Mouse (Mus musculus): ENCODE measurements around the gene Trp53. TPM values are rescaled to one million over a fixed set of nuclear protein-coding genes. Genes with fewer than 3 reads are reported as not detected.

Gene Trp53
- polyA plus RNA-seq, 1 experiment from 2014 or later = 55.8 TPM

GRCm38 (mm10) chr11:69578301-69578700, 1.9 kb upstream of the Trp53 start:
- Histone ChIP-seq H3K36me3 (ENCODE audit: control insufficient read depth, insufficient read depth) (no peaks in the 10 kb centered on the region), H3K27me3 (ENCODE audit: control insufficient read depth, insufficient read depth, low read depth, low read length) (no peaks in the 10 kb centered on the region), H3K9me3 (replicated peaks; ENCODE audit: control insufficient read depth, low read length) (no peaks in the 10 kb centered on the region), H3K4me2 (ENCODE audit: low read depth, low read length) (peak overlapping the region; percentile 91), H3K27ac (ENCODE audit: low read length) (peak overlapping the region; percentile 8; the same call in 1 of the 2 replicates), H3K4me1 (ENCODE audit: control insufficient read depth, low read depth, low read length) (peaks cover 37% of the 10 kb centered on the region), H3K9ac (ENCODE audit: low read depth, low read length) (peak overlapping the region; percentile 84), H3K4me3 (ENCODE audit: low read depth, low read length) (peak overlapping the region; percentile 88)
- 5% methylated on average over 15 of the region's 15 CpGs for WGBS (ENCODE audit: insufficient replicate concordance)
- ATAC-seq (ENCODE audit: low read depth) = no peak

GRCm38 (mm10) chr11:69579128-69580017, 786 bp upstream of the Trp53 start:
- ATAC-seq (ENCODE audit: low read depth) = peak; percentile 80
- WGBS (ENCODE audit: insufficient replicate concordance) = under 1% methylated on average over 39 of the region's 39 CpGs
- H3K4me3 ChIP-seq (ENCODE audit: low read depth, low read length) = peak overlapping the region; percentile 88
- H3K4me1 ChIP-seq (ENCODE audit: control insufficient read depth, low read depth, low read length) = peaks cover 43% of the 10 kb centered on the region
- peak overlapping the region; percentile 92 for H3K4me2 ChIP-seq (ENCODE audit: low read depth, low read length)
- no peaks in the 10 kb centered on the region for H3K36me3 ChIP-seq (ENCODE audit: control insufficient read depth, insufficient read depth)
- H3K27me3 ChIP-seq (ENCODE audit: control insufficient read depth, insufficient read depth, low read depth, low read length) = no peaks in the 10 kb centered on the region
- peak overlapping the region; percentile 97 for H3K27ac ChIP-seq (ENCODE audit: low read length)
- peak overlapping the region; percentile 84 for H3K9ac ChIP-seq (ENCODE audit: low read depth, low read length)
- no peaks in the 10 kb centered on the region for H3K9me3 ChIP-seq (replicated peaks; ENCODE audit: control insufficient read depth, low read length)

DNA sequence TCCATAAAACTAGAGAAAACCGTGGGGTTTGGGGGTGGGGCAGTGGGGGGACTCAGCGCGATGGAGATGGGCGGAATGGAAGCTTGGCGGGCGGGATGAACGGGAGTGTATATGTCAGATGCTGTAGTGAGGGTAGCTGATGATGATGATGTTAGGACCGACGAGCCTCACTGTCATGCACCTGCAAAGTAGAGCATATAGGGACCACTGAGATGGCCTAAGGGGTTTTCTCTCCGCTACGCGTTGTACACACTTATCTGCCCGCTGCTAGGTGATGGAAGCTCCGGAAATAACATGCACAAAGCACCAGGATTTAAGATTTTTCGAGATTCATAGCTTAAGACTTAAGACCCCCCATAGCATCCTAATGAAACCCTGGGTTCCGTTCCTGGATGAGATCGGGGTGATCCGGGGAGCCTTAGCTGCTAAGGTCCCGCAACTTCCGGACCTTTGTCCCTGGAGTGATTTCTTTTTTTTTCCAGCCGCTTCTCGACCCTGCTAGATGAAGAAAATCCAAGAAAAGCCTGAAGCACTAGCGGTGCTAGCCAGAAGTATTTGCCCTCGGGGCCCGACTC, 500 bp downstream of the Trp53 start:
- H3K4me1 ChIP-seq (ENCODE audit: control insufficient read depth, low read depth, low read length) = peaks cover 56% of the 10 kb centered on the region
- no peaks in the 10 kb centered on the region for H3K36me3 ChIP-seq (ENCODE audit: control insufficient read depth, insufficient read depth)
- H3K4me2 ChIP-seq (ENCODE audit: low read depth, low read length) = peak overlapping the region; percentile 92
- under 1% methylated on average over 25 of the region's 25 CpGs for WGBS (ENCODE audit: insufficient replicate concordance)
- H3K9me3 ChIP-seq (replicated peaks; ENCODE audit: control insufficient read depth, low read length) = no peaks in the 10 kb centered on the region
- H3K4me3 ChIP-seq (ENCODE audit: low read depth, low read length) = peak overlapping the region; percentile 88
- H3K9ac ChIP-seq (ENCODE audit: low read depth, low read length) = peak overlapping the region; percentile 82
- H3K27me3 ChIP-seq (ENCODE audit: control insufficient read depth, insufficient read depth, low read depth, low read length) = no peaks in the 10 kb centered on the region
- no peak for ATAC-seq (ENCODE audit: low read depth)
- H3K27ac ChIP-seq (ENCODE audit: low read length) = peak overlapping the region; percentile 97

DNA sequence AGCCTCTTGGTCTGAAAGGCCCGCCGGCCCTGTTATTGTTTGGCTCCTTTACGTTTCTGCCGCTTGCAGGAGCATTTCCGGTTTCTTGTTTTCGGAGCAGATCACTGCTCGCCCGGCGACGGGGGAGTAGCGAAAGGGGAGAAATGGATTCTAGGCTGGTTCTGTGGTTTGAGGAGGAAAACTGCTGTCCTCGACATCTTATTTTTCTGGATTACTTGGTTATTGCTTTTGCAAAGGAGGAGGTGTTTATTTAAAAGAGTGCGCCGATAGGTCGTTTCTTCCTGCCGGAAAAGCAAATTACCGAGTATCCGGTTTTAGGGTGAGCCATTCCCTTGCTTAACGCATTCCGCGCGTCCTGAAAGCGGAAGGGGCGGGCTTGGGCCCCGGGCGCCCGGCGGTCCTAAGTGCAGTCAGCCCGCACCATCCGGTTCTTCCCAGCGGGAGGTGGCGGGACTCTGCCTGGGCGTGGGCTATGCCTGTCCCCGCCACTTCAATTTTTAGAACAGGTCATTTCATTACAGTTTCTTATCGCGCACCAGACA, 1.1 kb downstream of the Trp53 start:
- Histone ChIP-seq H3K27me3 (ENCODE audit: control insufficient read depth, insufficient read depth, low read depth, low read length) (no peaks in the 10 kb centered on the region), H3K27ac (ENCODE audit: low read length) (peak overlapping the region; percentile 97), H3K4me3 (ENCODE audit: low read depth, low read length) (peak overlapping the region; percentile 88), H3K9me3 (replicated peaks; ENCODE audit: control insufficient read depth, low read length) (no peaks in the 10 kb centered on the region), H3K4me2 (ENCODE audit: low read depth, low read length) (peak overlapping the region; percentile 92), H3K36me3 (ENCODE audit: control insufficient read depth, insufficient read depth) (no peaks in the 10 kb centered on the region), H3K9ac (ENCODE audit: low read depth, low read length) (peak overlapping the region; percentile 82), H3K4me1 (ENCODE audit: control insufficient read depth, low read depth, low read length) (peaks cover 57% of the 10 kb centered on the region)
- WGBS (ENCODE audit: insufficient replicate concordance) = 0% methylated on average over 36 of the region's 36 CpGs
- ATAC-seq (ENCODE audit: low read depth) = peak; percentile 84

DNA sequence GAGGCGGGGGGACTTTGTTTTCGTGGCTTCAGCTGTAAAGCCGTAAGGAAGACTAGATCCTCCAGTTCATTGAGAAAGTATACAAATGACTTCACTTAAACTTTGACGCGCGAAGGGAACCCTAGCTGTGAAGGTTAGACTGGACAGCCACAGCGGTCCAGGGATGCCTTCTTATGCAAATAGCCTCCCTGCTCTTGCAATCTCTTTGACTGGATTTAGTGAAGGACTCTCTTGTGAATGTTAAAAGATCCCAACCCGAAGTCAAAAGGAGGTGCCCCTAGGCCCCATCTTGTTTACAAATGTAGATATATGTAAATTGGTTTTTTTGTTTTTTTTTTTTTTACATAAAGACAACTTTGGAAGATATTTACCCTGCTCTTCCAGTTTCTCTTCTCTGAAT, 1.7 kb downstream of the Trp53 start:
- H3K4me1 ChIP-seq (ENCODE audit: control insufficient read depth, low read depth, low read length) = peaks cover 58% of the 10 kb centered on the region

DNA sequence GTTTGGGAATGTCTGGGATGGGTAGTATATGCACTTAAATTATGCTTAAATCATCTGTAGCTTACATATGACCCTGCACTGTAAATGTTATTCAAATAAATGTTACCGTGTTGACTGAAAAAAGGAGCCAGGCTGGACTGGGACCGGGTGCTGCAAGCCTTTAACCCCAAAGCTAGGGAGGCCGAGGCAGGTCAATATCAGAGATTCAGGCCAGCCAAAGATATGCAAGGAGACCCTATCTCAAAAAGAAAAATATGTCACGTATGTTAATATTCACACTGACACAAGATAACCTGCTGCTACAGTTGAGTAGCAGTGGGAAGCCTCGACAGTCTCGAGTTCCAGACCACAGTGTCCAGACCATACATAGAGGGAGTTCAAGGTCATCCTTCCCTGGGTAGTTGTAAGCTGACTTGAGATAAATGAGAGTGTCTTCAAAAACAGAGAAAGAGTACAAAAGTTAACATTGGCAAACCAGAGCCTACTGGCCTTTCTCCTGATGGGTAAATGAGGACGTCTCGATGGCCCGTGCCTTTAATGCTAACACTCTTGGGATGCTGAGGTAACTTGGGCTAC, 2.2 kb downstream of the Trp53 start:
- H3K9me3 ChIP-seq (replicated peaks; ENCODE audit: control insufficient read depth, low read length) = no peaks in the 10 kb centered on the region
- H3K4me1 ChIP-seq (ENCODE audit: control insufficient read depth, low read depth, low read length) = peaks cover 58% of the 10 kb centered on the region
- no peaks in the 10 kb centered on the region; the same call in 1 of the 2 replicates for H3K36me3 ChIP-seq (ENCODE audit: control insufficient read depth, insufficient read depth)
- WGBS (ENCODE audit: insufficient replicate concordance) = 45% methylated on average over 9 of the region's 9 CpGs
- H3K27me3 ChIP-seq (ENCODE audit: control insufficient read depth, insufficient read depth, low read depth, low read length) = no peaks in the 10 kb centered on the region
- H3K4me3 ChIP-seq (ENCODE audit: low read depth, low read length) = peak overlapping the region; percentile 88
- peak overlapping the region; percentile 92 for H3K4me2 ChIP-seq (ENCODE audit: low read depth, low read length)
- no peak for ATAC-seq (ENCODE audit: low read depth)
- H3K27ac ChIP-seq (ENCODE audit: low read length) = peak overlapping the region; percentile 97
- H3K9ac ChIP-seq (ENCODE audit: low read depth, low read length) = peak overlapping the region; percentile 82

More for the DNA sequence above, 1.7 kb downstream of the Trp53 start:
- peak overlapping the region; percentile 92 for H3K4me2 ChIP-seq (ENCODE audit: low read depth, low read length)
- H3K9ac ChIP-seq (ENCODE audit: low read depth, low read length) = peak overlapping the region; percentile 82
- peak overlapping the region; percentile 88 for H3K4me3 ChIP-seq (ENCODE audit: low read depth, low read length)
- H3K27me3 ChIP-seq (ENCODE audit: control insufficient read depth, insufficient read depth, low read depth, low read length) = no peaks in the 10 kb centered on the region
- H3K27ac ChIP-seq (ENCODE audit: low read length) = peak overlapping the region; percentile 97
- under 1% methylated on average over 8 of the region's 8 CpGs for WGBS (ENCODE audit: insufficient replicate concordance)
- H3K36me3 ChIP-seq (ENCODE audit: control insufficient read depth, insufficient read depth) = no peaks in the 10 kb centered on the region
- ATAC-seq (ENCODE audit: low read depth) = no peak
- H3K9me3 ChIP-seq (replicated peaks; ENCODE audit: control insufficient read depth, low read length) = no peaks in the 10 kb centered on the region

DNA sequence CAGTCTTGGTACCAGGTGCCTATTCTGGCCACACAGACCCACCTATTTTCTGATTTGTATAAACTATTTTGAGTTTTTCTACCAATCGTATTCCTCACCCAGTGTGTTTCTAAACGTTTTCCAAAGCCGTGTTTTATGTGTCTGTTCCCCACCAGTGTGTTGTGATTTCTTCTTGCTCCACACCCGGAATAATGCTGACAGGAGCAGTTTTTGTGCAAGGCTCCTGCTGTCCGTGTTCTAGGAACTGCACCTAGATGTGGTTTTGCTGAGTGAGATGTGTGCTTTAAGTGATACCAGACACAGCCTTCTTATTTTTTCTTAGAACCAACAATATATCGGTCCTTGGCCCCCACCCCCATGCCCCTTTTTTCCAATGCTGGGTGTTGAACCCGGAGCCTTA, 3.8 kb downstream of the Trp53 start:
- Histone ChIP-seq H3K36me3 (ENCODE audit: control insufficient read depth, insufficient read depth) (peaks cover 14% of the 10 kb centered on the region), H3K4me3 (ENCODE audit: low read depth, low read length) (no peak overlapping the region), H3K27me3 (ENCODE audit: control insufficient read depth, insufficient read depth, low read depth, low read length) (no peaks in the 10 kb centered on the region), H3K4me2 (ENCODE audit: low read depth, low read length) (no peak overlapping the region), H3K27ac (ENCODE audit: low read length) (peak overlapping the region; percentile 54; the same call in 1 of the 2 replicates), H3K4me1 (ENCODE audit: control insufficient read depth, low read depth, low read length) (peaks cover 53% of the 10 kb centered on the region), H3K9me3 (replicated peaks; ENCODE audit: control insufficient read depth, low read length) (no peaks in the 10 kb centered on the region), H3K9ac (ENCODE audit: low read depth, low read length) (no peak overlapping the region)
- WGBS (ENCODE audit: insufficient replicate concordance) = 66% methylated on average over 7 of the region's 7 CpGs
- ATAC-seq (ENCODE audit: low read depth) = no peak

DNA sequence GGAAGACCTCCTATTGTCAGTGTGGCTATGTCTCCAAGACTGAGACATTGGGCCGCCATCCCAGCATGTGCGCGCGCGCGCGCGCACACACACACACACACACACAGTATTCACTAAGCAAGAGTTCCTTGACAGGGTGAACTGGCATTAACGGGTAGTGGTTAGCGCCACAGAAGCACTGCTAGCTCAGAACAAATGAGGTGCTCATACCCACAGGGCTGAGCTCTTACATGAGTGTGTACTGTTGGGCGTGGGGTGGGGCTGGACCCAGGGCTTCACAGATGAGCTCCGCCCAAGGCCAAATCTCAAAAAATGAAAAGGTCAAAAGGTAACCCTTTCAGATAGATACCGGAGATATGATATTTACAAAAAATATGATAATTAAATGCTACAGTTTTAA, 4.8 kb downstream of the Trp53 start:
- Histone ChIP-seq H3K4me2 (ENCODE audit: low read depth, low read length) (peak overlapping the region; percentile 61), H3K4me1 (ENCODE audit: control insufficient read depth, low read depth, low read length) (peaks cover 62% of the 10 kb centered on the region), H3K36me3 (ENCODE audit: control insufficient read depth, insufficient read depth) (peaks cover 22% of the 10 kb centered on the region), H3K9me3 (replicated peaks; ENCODE audit: control insufficient read depth, low read length) (no peaks in the 10 kb centered on the region), H3K27ac (ENCODE audit: low read length) (peak overlapping the region; percentile 91), H3K9ac (ENCODE audit: low read depth, low read length) (no peak overlapping the region), H3K27me3 (ENCODE audit: control insufficient read depth, insufficient read depth, low read depth, low read length) (no peaks in the 10 kb centered on the region), H3K4me3 (ENCODE audit: low read depth, low read length) (no peak overlapping the region)
- WGBS (ENCODE audit: insufficient replicate concordance) = 79% methylated on average over 13 of the region's 13 CpGs
- no peak for ATAC-seq (ENCODE audit: low read depth)

Measured in liver, embryonic 16.5 days (tissue).